Mouse (Mus musculus): Measurements from ENCODE around the gene Zcchc8.

GRCm38 (mm10) chr5:123670800-123671472 is 50.0 kb downstream of the Zcchc8 start:
- TF ChIP-seq CTCF (IDR thresholded peaks at IDR 0.05; ENCODE audit: insufficient read depth, low read depth, low read length) = no peak
- no peak for TF ChIP-seq POLR2A (IDR thresholded peaks at IDR 0.05; ENCODE audit: insufficient read depth, low read depth, low read length)
